Mouse (Mus musculus) neural tube, embryonic 11.5 days (tissue): ENCODE data around the gene Stx3. TPM values are rescaled to one million over a fixed set of nuclear protein-coding genes. Genes with fewer than 3 reads are reported as not detected.

ENCODE experiments used
- ATAC-seq: fragments of 200-750 bp; cut with Nextera tagmentation; 2 replicates; pipeline ENCODE4 v1.8.0; 2017; ENCODE audit warnings: moderate number of reproducible peaks, mild to moderate bottlenecking, moderate TSS enrichment, moderate library complexity; ENCODE audit not compliant: insufficient read depth, low FRiP score, low TSS enrichment
- DNase-seq: peaks from one replicate; pipeline ENCODE4 v3.0.0-alpha.2; 2015; ENCODE audit warnings: low spot score
- H3K27ac ChIP-seq: fragments of 300-500 bp; sonication (generic); 2 replicates; pipeline ENCODE4 v1.5.1; 2014; ENCODE audit warnings: low read depth, mild to moderate bottlenecking, low read length
- H3K27me3 ChIP-seq: fragments of 300-500 bp; sonication (generic); 2 replicates; pipeline ENCODE4 v1.6.1; 2014; ENCODE audit warnings: mild to moderate bottlenecking, low read length, mixed read lengths; ENCODE audit not compliant: control insufficient read depth, insufficient read depth
- H3K36me3 ChIP-seq: fragments of 300-500 bp; sonication (generic); 2 replicates; pipeline ENCODE4 v1.6.1; 2014; ENCODE audit warnings: mild to moderate bottlenecking, low read length, moderate library complexity, mixed read lengths; ENCODE audit not compliant: control insufficient read depth, insufficient read depth
- H3K4me1 ChIP-seq: fragments of 300-500 bp; sonication (generic); 2 replicates; pipeline ENCODE4 v1.6.1; 2014; ENCODE audit warnings: low read length, mixed read lengths; ENCODE audit not compliant: control insufficient read depth, insufficient read depth
- H3K4me2 ChIP-seq: fragments of 300-500 bp; sonication (generic); 2 replicates; pipeline ENCODE4 v1.6.1; 2014; ENCODE audit warnings: low read depth, mild to moderate bottlenecking, moderate library complexity
- H3K4me3 ChIP-seq: fragments of 300-500 bp; sonication (generic); 2 replicates; pipeline ENCODE4 v1.5.1; 2014; ENCODE audit warnings: low read depth, low read length
- H3K9ac ChIP-seq: fragments of 300-500 bp; sonication (generic); 2 replicates; pipeline ENCODE4 v1.6.1; 2014; ENCODE audit warnings: mild to moderate bottlenecking, low read length
- H3K9me3 ChIP-seq: fragments of 300-500 bp; sonication (generic); 2 replicates; pipeline ENCODE4 v1.6.1; 2016; ENCODE audit warnings: low read length; ENCODE audit not compliant: control insufficient read depth
- WGBS: fragments of 180-500 bp; shearing (Covaris S2); extraction: QIAGEN DNeasy Blood & Tissue Kit; methylation state at CpG from one replicate; pipeline ENCODE4 v1.1.7; 2014; 5-methylcytosine and 5-hydroxymethylcytosine counted together
- polyA plus RNA-seq: library from polyadenylated mRNA; unstranded; fragments of >200 nt; fragmentation: Nextera tagmentation; extraction: Ambion mirVana; gene quantifications from 2 replicates; pipeline ENCODE4 v1.2.1, GENCODE M21; 2014

Gene Stx3
- polyA plus RNA-seq, 1 experiment from 2014 or later = 6.0 TPM

GRCm38 (mm10) chr19:11794447-11794846 lies 24.8 kb downstream of the Stx3 start:
- H3K4me2 ChIP-seq = no peak overlapping the region
- no peaks in the 10 kb centered on the region for H3K27me3 ChIP-seq
- 89% methylated on average over 6 of the region's 6 CpGs for WGBS
- H3K27ac ChIP-seq = no peak overlapping the region
- DNase-seq = no peak
- no peak overlapping the region for H3K9ac ChIP-seq
- no peak overlapping the region for H3K4me3 ChIP-seq
- H3K36me3 ChIP-seq = no peaks in the 10 kb centered on the region
- H3K4me1 ChIP-seq = no peaks in the 10 kb centered on the region
- no peaks in the 10 kb centered on the region for H3K9me3 ChIP-seq
- ATAC-seq = no peak

DNA sequence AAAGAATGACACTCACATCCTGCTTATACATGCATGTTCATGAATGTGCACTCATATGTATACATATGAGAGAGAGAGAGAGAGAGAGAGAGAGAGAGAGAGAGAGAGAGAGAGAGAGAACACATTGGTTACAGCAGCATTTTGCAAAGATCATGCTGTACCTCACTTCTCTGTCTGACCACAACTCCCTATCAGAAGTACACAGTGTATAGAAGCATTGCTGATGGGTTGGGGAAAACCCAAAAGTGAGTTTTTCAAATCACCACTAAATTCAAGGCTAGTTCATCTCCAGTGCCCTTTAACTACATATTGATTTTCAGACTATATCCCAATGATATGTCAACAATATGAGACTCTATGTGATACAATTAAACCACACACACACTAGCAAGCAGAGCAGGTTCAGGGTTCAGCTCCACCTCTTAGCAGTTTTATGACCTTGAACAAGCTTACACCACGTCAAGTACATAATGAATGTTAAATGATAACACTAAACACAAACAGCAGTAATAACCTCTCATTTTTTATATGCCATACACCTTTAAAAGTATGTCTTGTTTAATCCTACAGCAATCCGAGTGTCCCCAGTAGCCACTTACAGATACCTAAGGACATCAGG lies 25.4 kb downstream of the Stx3 start:
- no peak overlapping the region for H3K4me2 ChIP-seq
- DNase-seq = no peak
- H3K4me1 ChIP-seq = no peaks in the 10 kb centered on the region
- H3K27ac ChIP-seq = no peak overlapping the region
- WGBS = 80% methylated on average over 2 of the region's 2 CpGs
- H3K27me3 ChIP-seq = no peaks in the 10 kb centered on the region
- no peak overlapping the region for H3K9ac ChIP-seq
- no peaks in the 10 kb centered on the region for H3K9me3 ChIP-seq
- H3K36me3 ChIP-seq = no peaks in the 10 kb centered on the region
- no peak for ATAC-seq
- no peak overlapping the region for H3K4me3 ChIP-seq

DNA sequence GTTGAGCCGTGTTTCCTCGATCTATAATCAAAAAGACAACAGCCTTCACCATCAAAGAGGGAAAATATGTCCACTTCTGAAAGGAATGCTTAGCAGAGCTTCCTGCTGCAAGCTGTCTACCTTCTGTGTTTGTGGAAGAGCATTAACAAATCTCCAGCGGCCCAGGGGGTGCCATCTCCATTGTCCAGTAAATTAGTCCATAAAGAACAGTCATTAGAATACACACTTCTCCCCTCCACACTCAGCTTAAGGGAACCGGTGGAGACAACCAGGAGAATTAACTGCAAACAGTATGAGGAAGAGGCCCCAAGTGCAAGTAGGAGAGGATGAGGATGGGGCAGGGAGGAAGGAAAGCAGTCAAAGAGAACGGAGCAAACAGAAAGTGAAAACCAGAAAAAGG lies 27.4 kb downstream of the Stx3 start:
- H3K4me2 ChIP-seq = no peak overlapping the region
- H3K27me3 ChIP-seq = no peaks in the 10 kb centered on the region
- H3K4me1 ChIP-seq = no peaks in the 10 kb centered on the region
- no peak overlapping the region for H3K9ac ChIP-seq
- H3K4me3 ChIP-seq = no peak overlapping the region
- ATAC-seq (no peak), DNase-seq (no peak)
- H3K36me3 ChIP-seq = no peaks in the 10 kb centered on the region
- no peak overlapping the region for H3K27ac ChIP-seq
- 69% methylated on average over 5 of the region's 5 CpGs for WGBS
- no peaks in the 10 kb centered on the region for H3K9me3 ChIP-seq

GRCm38 (mm10) chr19:11788876-11789275 lies 30.3 kb downstream of the Stx3 start:
- WGBS = 93% methylated on average over 6 of the region's 6 CpGs
- Histone ChIP-seq H3K4me2 (no peak overlapping the region), H3K9ac (no peak overlapping the region), H3K4me1 (no peaks in the 10 kb centered on the region), H3K27ac (no peak overlapping the region), H3K4me3 (no peak overlapping the region), H3K36me3 (no peaks in the 10 kb centered on the region), H3K27me3 (no peaks in the 10 kb centered on the region), H3K9me3 (no peaks in the 10 kb centered on the region)
- DNase-seq (no peak), ATAC-seq (no peak)

DNA sequence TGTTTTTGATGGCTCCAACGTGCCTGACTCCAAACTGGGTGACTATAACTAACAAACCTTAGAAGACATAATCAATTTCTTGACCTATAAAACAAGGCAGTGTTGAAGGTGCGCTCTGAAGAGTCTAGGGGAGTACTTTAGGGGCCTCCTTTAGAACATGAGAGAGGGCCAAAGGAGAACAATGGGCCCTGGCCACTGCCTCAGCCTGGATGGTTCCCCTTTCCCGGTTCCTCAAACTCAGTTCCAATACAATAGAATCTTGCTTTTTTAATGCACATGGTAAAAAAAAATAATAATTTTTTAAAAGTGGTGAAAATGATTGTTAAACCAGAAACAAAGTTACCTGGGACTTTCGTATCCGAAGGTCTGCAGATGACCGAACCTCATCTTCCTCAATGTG lies 31.4 kb downstream of the Stx3 start:
- 89% methylated on average over 6 of the region's 6 CpGs for WGBS

DNA sequence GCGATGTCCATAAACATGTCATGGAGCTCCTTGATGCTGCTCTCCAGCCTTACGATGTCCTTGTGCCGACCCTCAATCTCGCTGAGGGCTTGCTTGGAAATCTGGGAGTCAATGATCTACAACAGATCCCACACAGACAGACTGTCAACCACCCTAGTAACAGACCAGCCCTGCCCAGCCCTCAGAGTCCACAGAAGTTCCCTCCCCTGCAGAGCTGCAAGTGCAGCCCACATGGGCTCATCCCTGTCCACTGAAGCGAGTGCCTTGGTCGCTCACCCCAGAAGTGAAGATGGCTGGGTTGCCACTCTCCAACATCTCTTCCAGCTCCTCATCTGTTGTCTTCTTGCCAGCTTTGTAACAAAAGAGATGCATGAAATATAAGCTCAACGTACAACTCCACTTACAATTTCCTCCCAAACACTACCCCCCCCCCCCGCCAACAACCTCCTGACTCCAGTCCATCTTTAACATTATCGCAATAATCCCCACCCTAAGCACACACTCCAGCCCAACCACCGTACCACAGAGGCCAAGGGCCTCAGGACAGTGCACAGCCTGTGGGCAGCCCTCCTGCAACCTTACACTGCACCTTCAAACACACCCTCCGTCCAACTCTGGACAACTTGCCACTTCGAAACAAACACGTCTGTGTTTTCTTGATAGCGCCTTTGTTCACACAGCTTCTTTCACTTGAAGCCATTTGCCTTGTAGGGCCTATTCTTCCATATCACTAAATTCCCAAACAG lies 33.6 kb downstream of the Stx3 start:
- no peak overlapping the region for H3K9ac ChIP-seq
- 89% methylated on average over 14 of the region's 14 CpGs for WGBS

More for the DNA sequence above, 31.4 kb downstream of the Stx3 start:
- ATAC-seq = no peak
- H3K4me1 ChIP-seq = no peaks in the 10 kb centered on the region
- H3K36me3 ChIP-seq = no peaks in the 10 kb centered on the region
- no peak overlapping the region for H3K27ac ChIP-seq
- H3K27me3 ChIP-seq = no peaks in the 10 kb centered on the region
- H3K4me3 ChIP-seq = no peak overlapping the region
- no peak overlapping the region for H3K4me2 ChIP-seq
- no peaks in the 10 kb centered on the region for H3K9me3 ChIP-seq
- H3K9ac ChIP-seq = no peak overlapping the region
- no peak for DNase-seq

GRCm38 (mm10) chr19:11777191-11777865 lies 41.9 kb downstream of the Stx3 start:
- ATAC-seq = no peak; the same call in 1 of the 2 replicates
- 63% methylated on average over 7 of the region's 7 CpGs for WGBS
- H3K4me2 ChIP-seq = no peak overlapping the region

More for the DNA sequence above, 33.6 kb downstream of the Stx3 start:
- Histone ChIP-seq H3K27me3 (no peaks in the 10 kb centered on the region), H3K36me3 (no peaks in the 10 kb centered on the region), H3K9me3 (no peaks in the 10 kb centered on the region), H3K27ac (no peak overlapping the region), H3K4me2 (no peak overlapping the region), H3K4me3 (no peak overlapping the region), H3K4me1 (no peaks in the 10 kb centered on the region)
- DNase-seq = no peak
- ATAC-seq = no peak

DNA sequence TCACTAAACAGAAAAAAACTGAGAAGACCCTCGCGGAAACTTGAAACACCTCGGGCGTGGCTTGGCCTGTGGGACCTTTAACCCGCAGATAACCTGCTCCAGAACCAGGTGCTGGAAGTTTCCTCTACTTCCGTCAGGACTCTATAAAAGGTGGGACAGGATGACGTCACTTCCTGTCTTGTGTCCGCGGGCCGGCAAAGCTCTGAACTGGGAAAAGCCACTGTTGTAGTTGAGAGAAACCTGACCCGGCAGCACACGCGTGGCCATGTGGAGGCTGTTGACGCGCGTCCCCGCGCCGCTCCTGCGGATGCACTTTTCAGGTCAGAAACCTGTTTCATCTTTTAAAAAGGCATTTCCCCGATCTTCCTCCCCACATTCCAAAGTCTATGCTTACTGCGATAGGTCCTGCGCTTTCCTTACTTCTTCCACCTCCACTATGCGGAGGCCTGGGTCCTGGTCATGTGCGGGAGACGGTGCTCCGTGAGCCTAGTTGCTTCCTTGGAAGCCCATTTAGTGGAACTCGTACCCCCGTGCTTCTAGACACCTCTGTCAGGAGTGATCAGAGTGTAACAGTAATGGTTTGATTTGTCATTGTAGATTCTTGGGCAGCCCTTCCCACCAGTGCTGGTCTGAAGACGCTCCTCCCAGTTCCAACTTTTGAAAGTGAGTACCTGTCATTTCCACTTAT lies 48.9 kb downstream of the Stx3 start, which contains the start of gene Mrpl16:
Gene Mrpl16, plus strand, starts transcription at position 187 of the 688 bp plus-strand sequence.
- peak within 1 kb of the TSS; percentile 68 for H3K4me2 ChIP-seq
- peak within 1 kb of the TSS; percentile 67 for H3K4me3 ChIP-seq
- WGBS = under 1% methylated on average over 30 of the region's 30 CpGs
- no peaks in the 10 kb centered on the region for H3K27me3 ChIP-seq
- DNase-seq = peak; percentile 86
- ATAC-seq = peak; percentile 96
- H3K4me1 ChIP-seq = no peaks in the 10 kb centered on the region
- H3K9ac ChIP-seq = peak within 1 kb of the TSS; percentile 75
- H3K9me3 ChIP-seq = no peaks in the 10 kb centered on the region
- H3K27ac ChIP-seq = no peak within 1 kb of the TSS
- no peaks in the 10 kb centered on the region for H3K36me3 ChIP-seq

More at GRCm38 (mm10) chr19:11777191-11777865, 41.9 kb downstream of the Stx3 start:
- no peaks in the 10 kb centered on the region for H3K4me1 ChIP-seq
- no peaks in the 10 kb centered on the region for H3K9me3 ChIP-seq
- peak; percentile 67 for DNase-seq
- no peak overlapping the region for H3K4me3 ChIP-seq
- no peaks in the 10 kb centered on the region for H3K27me3 ChIP-seq
- no peak overlapping the region for H3K9ac ChIP-seq
- H3K36me3 ChIP-seq = no peaks in the 10 kb centered on the region
- H3K27ac ChIP-seq = no peak overlapping the region
